Mouse (Mus musculus): ENCODE data around the gene Srrd.

DNA sequence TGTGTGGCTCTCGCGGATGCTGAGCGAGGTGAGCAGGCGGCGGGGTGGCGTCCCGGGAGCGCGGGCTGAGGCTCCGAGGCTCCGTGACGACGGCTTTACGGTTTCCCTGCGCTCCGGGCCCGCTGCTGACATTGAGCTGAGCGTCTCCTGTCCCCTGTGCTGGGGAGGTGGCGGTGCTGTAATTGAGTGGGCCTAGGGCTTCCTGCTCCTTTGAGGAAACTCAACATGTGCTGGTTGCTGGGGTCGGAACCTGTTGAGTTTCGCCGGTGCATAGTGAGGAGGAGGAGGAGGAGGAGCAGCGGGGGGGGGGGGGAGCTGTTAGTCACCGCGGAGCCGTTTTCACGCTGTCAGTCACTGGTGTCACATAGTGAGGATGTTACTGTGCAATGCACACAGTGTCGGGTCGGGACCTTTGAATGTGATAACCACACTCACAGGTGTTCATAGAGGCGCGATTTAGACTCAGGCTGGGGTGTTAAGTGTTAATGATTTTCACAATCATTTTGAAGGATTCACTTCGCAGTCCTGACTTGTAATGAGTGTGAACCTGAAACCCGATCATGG, 16.3 kb downstream of the Srrd start:
- TF ChIP-seq CTCF (IDR thresholded peaks at IDR 0.05; ENCODE audit: low read depth, low read length) (no peak), POLR2A (IDR thresholded peaks at IDR 0.05; ENCODE audit: borderline replicate concordance, low read depth, low read length) (no peak)
